Mouse (Mus musculus) cerebellum, postnatal 25 days (tissue): ENCODE measurements around the gene Cir1.
A peak's percentile ranks its signal among the peaks of the same experiment; 100 is the strongest.

Experiments used
- DNase-seq, 2 experiments: peaks; one replicate each; pipeline ENCODE4 v3.0.0; 2021; ENCODE audit warnings: mixed read lengths in 2 of 2

The Cir1 gene

GRCm38 (mm10) chr2:73298841-73299240 lies 13.7 kb downstream of the Cir1 start:
- DNase-seq = no peak

GRCm38 (mm10) chr2:73298154-73298553 lies 14.3 kb downstream of the Cir1 start:
- no peak for DNase-seq

DNA sequence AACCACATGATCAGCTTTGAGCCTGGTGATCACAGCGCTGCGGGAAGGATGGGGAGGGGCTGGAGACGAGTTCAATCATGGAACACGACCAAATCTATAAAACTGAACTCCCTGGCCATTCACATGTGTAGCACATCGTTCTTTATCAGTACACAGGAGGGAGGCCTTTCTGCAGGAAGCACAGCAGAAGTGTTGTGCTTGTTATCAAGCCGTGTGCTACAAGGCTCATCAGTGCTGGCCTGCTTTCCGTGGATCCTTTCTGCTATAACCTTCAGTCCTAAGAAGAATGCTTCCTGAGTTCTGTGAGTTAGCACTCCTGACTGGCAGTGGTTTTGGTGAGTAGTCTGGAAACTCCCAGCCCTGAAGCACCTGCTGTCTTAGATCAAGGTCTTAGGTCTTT lies 17.5 kb downstream of the Cir1 start:
- DNase-seq = no peak

DNA sequence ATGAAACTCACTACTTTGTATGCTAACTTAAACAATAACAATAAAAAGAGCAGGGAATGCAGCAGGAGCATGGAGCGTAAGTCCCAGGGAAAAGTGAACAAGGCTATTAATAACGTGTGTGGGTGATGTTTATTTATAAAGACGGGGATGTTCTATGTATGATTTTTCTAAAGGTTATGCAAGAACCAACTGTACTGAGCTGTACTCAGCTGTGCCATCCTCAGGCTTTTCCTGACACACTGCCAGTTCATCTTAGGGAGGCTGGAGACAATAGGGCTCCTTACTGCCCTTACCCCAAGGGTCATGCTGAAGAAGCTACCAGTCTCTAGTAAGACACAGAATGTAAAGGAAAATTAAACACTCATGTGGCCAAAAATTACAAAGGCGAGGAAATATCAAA lies 21.4 kb downstream of the Cir1 start:
- no peak for DNase-seq

GRCm38 (mm10) chr2:73285630-73286029 lies 26.9 kb downstream of the Cir1 start:
- no peak for DNase-seq

GRCm38 (mm10) chr2:73281707-73282106 lies 30.8 kb downstream of the Cir1 start:
- no peak for DNase-seq

DNA sequence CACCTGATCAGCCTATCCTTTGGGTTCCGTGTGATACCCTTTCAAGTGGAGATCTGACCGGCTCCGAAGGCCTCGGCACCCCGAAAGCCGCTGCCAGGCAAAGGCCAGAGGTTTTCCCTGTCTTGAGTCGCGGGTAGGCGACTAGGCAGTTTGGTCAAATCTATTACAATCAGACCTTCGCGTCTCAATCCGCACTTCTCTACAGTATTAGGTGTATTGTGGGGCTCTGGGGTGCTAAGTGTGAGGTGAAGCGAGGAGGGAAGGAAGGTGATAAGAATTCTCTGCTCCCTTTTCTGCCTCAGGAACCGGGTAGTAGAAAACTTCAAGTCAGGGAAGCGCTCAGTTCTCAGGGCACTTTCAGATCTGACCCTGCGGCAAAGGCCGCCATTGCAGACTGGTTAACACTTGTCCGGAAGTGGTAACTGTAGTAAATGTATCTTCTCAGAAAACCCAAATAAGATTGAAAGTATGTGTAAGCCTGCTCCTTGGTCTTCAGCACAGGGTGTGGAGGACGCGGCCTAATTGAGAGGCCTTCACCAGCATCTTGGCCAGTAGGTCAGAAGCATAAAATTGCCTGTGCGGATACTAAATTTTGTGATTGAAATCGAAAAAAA lies 31.3 kb downstream of the Cir1 start:
- peak in 1 of 2 experiments; percentile 18 for DNase-seq

- DNase-seq = peak in 1 of 2 experiments; percentile 19
Measured at GRCm38 (mm10) chr2:73280356-73281047, 32.0 kb downstream of the Cir1 start.

DNA sequence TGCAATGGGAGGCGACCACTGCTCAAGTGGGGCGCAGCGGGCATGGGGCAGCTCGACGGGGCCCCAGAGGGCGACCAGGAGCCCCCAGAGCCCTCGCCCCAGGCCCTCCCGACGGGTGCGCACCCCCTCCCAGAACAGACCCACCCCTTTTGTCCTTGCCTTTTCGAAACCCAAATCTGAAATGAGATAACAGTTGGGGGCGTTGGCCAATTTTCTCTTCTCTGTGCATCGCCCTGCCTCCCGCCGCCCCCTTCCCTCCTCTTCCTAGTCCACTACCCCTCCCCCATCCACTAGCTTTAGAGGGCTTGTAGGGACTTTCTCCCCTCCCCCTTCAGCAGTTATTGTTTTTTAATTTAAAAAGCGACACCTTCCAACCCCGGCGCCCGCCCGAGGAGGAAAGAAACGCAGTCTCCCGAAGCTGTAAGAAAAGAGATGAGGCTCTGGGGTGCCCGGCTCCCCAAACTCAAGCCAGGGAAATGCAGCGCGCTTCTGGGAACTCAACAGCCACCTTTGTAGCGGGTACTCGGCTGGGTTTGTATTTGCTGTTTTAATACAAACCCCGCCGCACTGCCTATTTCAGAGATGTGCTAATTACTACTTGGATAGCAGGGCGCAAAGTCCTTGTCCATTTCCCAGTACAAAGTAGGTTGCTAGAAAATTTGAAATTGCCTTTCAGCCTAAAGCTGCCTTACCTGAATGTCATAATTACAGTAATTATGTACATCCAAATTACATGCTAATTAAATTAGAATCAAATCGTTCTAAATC lies 33.0 kb downstream of the Cir1 start:
- DNase-seq = peak in 1 of 2 experiments; percentile 21

- no peak for DNase-seq
Measured at GRCm38 (mm10) chr2:73278869-73279268, 33.6 kb downstream of the Cir1 start.

DNA sequence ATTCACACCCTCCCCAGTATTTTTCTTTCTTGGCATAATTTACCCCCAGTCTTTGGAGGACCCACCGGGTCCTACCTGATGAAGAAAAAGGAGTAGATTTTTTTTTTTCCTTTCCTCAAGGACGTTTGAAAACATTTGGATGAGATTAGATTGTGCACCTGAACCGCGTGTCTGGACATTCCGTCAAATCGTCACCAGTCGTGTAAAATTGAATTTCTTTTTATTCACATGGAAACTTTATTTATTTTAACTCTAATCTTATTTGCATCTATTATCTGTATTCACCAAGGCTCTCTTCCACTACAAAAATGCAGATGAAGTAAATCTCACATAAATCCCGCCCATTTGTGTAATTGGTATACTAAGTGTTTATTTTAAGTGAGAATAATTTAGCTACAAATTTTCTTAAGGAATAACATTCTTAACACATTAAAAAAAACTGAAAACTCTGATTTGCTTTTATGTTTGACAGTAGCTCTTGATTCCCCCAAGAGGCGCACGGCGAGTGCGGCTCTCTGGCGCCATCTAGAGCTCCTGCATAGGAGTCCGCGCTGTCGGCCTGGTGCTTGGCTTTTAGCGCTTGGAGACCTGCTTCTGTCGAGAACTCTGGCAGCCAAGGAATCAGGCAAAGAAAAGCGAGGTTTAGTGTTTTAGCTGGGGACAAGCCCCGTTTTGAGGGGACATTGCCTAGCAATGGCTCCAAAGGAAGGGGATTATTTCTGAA lies 34.2 kb downstream of the Cir1 start:
- peak; percentile 88 to 94 for DNase-seq

GRCm38 (mm10) chr2:73277709-73278075 lies 34.8 kb downstream of the Cir1 start:
- DNase-seq = peak in 1 of 2 experiments; percentile 56

DNA sequence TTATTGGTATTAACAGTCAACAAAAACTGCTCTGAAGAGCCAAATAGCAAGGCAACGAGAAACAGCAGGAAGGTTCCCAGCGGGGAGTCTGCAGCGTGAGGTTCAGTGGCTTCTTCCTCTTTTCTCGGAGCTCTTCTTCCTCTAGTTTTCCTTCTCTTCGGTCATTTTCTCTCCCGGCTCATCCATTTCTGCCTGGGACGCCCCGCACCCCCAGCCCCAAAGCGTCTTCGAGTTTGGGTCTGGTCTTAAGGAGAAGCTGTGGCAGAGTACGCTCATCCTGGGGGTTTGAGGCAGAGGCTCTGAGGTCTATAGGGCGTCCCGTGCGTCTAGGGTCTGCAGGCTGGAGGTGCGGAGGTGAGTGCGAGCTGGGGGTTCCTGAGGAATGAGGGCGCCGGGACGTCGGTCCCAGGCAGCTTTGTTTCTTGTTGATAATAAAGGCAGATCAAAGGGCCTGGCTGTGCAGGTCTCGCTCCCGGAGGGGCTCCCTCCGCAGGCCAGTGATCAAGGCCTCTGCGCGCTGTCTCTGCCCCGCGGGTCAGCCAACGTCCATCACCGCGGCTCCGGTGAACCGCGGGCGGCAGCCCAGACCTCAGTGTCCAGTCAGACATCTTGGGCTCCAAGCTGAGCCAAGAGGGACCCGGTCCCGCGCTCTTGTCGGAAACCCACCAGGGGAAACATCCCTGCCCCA lies 35.3 kb downstream of the Cir1 start:
- peak in 1 of 2 experiments; percentile 29 for DNase-seq

GRCm38 (mm10) chr2:73276141-73276571 lies 36.3 kb downstream of the Cir1 start:
- peak in 1 of 2 experiments; percentile 38 for DNase-seq

DNA sequence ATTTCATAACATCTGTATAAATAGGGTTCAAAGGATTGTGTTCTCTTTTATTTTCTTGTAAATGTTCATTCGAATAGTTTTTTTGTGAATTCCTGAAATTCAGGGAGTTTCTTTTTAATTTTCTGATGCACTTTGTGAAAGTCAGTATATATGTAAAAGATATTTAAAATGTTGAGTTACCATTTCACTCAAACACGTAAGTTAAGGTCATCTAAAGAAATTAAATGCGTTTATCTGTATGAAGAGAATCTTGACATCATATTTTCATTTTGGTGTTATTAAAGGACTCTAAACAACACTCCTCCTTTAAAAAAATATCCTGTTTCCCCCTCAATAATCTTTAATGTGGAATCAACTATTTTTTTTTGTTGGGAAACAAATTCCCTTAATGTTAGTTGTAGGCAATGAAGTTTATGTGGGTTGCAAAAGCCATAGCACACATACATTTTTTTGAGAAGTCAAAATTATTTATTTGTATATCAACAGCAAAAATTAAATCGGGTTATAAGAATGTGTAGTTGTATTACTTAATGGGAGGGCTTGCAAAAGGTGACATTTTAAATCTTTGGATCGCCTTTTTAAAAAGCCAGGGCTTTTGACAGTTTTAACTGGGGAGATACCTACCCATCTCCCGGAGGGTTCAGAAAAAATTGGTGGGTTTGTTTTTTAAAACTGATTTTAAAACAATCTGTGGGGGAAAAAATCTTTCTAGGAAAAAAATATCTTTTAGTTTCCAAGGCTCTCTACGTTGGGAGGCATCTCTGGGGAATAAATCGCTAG lies 37.0 kb downstream of the Cir1 start:
- DNase-seq = no peak

GRCm38 (mm10) chr2:73274119-73274920 lies 38.2 kb downstream of the Cir1 start:
- DNase-seq = peak in 1 of 2 experiments; percentile 51

- peak in 1 of 2 experiments; percentile 19 for DNase-seq
Measured at GRCm38 (mm10) chr2:73273249-73274118, 39.0 kb downstream of the Cir1 start.

GRCm38 (mm10) chr2:73272351-73273248 lies 39.9 kb downstream of the Cir1 start:
- peak in 1 of 2 experiments; percentile 46 for DNase-seq
